Mouse (Mus musculus): ENCODE results near the gene Etfrf1. TPM values are rescaled to one million over a fixed set of nuclear protein-coding genes. Genes with fewer than 3 reads are reported as not detected.

Gene Etfrf1
- polyA plus RNA-seq, 1 experiment from 2014 or later, result 39.1 TPM

DNA sequence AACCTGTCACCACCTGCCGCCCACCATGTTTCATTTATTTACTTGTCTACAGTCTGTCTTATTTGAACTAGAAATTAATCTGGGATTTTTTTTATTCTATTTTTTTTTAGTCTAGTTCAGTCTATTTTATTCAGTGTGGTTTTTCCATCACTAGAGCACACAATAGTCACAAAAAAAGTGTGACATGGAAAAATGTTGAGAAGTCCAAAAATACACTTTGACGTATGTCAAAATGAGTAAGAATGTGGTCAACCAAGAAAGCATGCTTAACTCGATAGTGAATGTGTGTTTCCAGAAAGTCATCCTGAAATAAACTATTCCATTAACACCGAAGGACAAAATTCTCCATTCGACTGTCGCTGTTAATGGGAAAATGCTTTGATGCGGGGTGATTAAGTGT lies 51.4 kb downstream of the Etfrf1 start:
- Histone ChIP-seq H3K4me2 (ENCODE audit: low read depth, low read length) (no peak overlapping the region), H3K4me1 (ENCODE audit: control insufficient read depth, insufficient read depth, low read length) (no peaks in the 10 kb centered on the region), H3K36me3 (ENCODE audit: control insufficient read depth, insufficient read depth, low read length) (no peaks in the 10 kb centered on the region), H3K27ac (ENCODE audit: low read length) (no peak overlapping the region), H3K4me3 (replicated peaks; ENCODE audit: low read length) (no peak overlapping the region), H3K9me3 (replicated peaks; ENCODE audit: control insufficient read depth, low read length) (no peaks in the 10 kb centered on the region), H3K27me3 (ENCODE audit: control insufficient read depth, insufficient read depth, low read length) (no peaks in the 10 kb centered on the region), H3K9ac (ENCODE audit: low read length) (no peak overlapping the region)
- ATAC-seq (ENCODE audit: insufficient read depth, low FRiP score), result no peak
- WGBS, result 78% methylated on average over 7 of the region's 7 CpGs

Other genes with a start within 250 kb of the Etfrf1 start
- 15.9 and 24.1 TPM in 2 replicates for gene Bcat1, start 134.9 kb upstream of the Etfrf1 start, polyA plus RNA-seq (2015; fragmentation: Nextera tagmentation; extraction: Ambion mirVana)
- gene Lrmp, start 95.5 kb upstream of the Etfrf1 start, polyA plus RNA-seq (2015; fragmentation: Nextera tagmentation; extraction: Ambion mirVana), result 31.4 and 37.9 TPM in 2 replicates
- 0.25 and 0.43 TPM in 2 replicates for gene Casc1, start 129 bp upstream of the Etfrf1 start, polyA plus RNA-seq (2015; fragmentation: Nextera tagmentation; extraction: Ambion mirVana)
- gene Kras, start 39.1 kb downstream of the Etfrf1 start, polyA plus RNA-seq (2015; fragmentation: Nextera tagmentation; extraction: Ambion mirVana), result 58.6 and 64.9 TPM in 2 replicates